Mouse (Mus musculus) heart, postnatal 4 days (tissue): Measurements from ENCODE around the gene Faim2. TPM values are rescaled to one million over a fixed set of nuclear protein-coding genes. Genes with fewer than 3 reads are reported as not detected.

Experiments used
- DNase-seq: peaks from one replicate; pipeline ENCODE4 v3.0.0; 2021
- total RNA-seq, 2 experiments: library from RNA; stranded (reverse); gene quantifications; 2 replicates each; pipeline ENCODE4 v1.2.3; 2021

The Faim2 gene
- total RNA-seq, 2 experiments from 2014 or later = not detected

DNA sequence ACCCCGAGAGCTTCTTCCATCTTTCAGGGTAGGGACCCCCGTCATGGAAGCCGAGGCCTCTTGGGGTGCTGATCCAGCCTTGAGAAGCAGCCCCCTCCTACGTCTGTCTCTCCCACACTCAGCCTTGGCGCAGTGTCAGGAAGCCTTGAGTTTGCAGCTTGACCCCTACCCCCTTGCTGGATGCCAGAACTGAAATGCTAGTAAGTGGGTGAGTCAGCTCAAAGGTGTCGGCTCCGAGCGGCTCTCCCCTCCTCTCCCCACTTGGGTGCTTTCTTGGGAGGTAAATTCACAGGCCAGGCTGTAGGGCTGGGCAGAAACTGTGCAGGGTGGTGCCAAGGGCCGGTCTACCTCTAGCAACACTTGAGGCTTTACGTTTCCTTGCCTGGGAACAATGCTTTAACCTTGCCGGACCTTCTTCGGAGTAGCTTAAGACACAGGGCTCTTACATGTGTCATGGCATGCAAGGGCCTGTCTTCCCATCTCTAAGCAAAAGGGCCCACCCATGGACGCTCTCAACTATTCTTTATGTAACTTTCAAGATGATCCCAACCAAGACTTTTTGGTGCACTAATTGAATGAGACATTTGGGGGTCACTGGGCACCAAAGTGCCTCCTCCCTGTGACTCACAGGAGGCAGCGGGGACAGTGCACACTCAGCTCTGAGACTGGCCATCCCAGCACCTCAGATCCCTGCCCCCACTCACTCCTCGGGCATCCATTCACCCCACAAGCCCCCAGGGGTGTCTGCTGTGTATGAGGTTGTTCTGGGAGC, 22.5 kb downstream of the Faim2 start:
- DNase-seq = no peak

DNA sequence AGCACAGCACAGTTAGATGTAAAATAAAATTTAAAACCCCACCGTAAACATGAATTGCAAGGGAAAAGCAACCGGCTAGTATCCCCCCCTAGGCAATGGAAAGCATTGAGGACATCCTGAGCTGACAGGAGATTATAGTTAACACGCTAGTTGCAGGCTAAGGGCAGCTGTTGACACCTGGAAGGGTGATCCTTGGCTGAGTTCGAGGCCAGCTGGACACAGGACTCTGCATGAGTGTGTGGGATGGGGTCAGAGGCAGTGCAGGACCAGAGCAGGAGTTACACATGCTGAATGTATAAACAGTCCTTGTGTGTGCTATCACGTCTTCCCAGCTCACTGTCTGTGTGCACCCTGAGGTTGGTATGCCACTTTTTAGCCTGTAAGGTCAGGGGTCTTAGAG, 24.7 kb downstream of the Faim2 start:
- DNase-seq = peak; percentile 52

DNA sequence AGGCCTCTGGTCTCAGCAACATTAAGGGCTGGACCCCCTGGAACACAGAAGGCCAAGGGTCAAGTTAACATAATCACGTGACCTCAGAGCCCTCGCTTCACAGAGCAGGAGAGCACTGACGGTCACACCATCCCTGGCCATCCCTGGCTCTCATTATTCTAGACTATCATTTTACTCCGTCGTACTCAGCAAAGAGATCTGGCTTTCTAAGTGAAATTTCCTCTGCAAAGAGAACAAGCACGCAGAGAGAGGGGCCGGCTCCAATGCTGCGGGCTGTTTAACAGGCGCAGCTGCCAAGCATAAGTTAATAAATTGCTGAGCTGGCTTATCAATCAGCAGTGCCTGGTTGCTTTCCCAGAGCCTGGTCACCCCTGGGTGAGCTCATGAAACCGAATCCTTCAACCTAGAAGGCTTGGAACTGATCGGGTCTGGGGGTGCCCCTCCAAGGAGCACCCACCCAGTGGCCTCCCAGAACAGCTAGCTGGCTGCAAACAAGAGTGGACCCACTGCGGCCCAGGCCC, 25.6 kb downstream of the Faim2 start:
- no peak for DNase-seq

DNA sequence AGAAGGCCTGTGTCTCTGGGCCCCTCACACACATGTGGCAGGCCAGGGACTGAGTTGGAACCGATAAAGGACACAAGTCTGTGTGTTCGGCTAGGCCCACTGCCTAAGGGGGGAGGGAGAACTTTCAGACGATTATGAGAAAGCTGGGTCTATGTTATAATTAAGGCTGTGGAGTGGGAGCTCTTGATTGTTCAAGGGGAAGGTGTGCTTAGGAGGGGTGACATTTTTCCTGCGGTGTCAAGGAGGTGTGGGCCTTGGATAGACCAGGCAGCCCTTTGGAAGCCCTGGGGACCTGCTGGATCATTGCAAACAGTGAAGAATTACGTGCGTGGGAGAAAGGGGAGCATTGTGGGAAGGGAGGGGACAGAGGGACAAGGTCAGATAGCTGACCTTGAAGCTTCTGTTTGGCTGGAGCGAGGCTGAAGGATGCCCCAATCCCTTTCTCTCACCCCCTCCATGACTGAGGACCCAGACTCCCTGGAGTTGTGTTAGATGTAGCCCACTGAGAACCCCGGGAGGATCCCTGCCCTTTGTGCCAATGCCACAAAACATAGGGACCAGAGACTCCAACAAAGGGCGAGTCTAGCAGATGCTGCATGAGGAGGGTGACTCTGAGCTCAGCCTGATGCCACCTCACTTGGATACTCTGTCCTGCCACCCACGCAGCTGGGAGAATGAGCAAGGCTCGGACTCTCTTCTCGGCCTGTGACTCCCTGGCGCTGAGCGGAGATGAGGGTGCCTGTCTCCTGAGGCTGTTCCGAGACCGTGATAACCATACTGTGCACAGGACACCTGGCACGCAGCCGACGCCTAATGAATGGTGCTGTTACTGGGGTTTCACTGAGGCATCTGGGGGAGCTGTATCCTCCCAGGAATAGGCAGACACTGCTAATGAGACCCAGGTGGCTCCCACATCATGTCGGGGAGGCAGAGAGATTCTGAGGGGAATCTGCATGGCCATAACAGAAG, 26.4 kb downstream of the Faim2 start:
- DNase-seq = no peak

DNA sequence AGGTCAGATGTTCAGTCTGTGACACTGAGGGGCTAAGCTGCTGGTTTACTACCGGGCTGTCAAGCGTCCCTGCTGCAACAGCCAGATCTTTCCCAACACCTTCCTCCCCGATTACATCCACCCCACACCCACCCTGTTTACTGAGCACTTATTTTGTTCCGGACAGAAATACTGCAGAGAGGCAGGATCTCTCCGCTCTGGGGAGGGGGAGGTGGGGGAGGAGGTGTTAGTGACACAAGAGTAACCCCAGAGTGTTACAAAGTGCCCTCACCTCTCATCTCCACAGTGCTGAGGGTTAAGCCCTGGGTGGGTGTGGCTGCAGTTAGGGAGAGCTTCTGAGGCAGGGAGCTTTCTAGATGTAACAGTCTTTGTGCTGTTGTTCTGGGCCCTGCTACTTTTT, 27.6 kb downstream of the Faim2 start:
- no peak for DNase-seq

DNA sequence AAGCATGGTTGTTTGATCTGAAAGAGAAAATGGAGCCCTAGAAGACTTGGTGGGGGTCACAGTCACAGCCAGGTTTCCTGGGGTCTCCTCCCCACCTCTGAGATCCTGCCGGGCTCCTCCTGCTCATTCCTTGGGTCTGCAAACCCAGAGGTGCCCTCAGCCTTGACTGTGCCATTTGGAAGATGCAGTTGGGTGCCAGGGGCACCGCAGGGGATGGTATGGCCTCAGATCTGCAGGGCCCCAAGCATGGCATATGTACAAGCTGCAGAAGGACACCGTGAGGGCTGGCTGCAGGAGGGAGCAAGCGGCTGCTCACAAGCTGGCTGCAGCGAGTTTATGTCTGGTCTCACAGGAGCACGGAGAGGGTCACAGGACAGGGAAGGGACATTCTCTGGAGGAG, 28.2 kb downstream of the Faim2 start:
- no peak for DNase-seq

DNA sequence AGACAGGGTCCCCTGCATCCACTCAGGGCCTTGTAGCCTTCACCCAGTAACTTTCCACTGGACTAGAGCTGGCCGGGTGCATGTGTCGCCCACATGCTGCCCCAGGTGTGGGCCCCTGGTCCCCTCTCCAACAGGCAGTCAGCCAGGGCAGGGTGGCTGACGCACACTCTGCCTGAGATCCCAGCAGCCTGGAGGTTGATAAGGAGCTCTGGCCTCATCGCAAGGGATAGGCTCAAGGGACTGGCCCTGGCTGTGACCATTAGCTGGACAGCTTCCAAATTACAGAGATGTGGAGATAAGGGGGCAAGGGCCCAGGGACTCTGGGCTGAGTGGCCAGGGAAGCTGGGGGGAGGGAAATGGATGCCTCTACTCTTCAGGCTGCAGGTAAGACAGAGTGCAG, 29.2 kb downstream of the Faim2 start:
- DNase-seq = peak; percentile 68

DNA sequence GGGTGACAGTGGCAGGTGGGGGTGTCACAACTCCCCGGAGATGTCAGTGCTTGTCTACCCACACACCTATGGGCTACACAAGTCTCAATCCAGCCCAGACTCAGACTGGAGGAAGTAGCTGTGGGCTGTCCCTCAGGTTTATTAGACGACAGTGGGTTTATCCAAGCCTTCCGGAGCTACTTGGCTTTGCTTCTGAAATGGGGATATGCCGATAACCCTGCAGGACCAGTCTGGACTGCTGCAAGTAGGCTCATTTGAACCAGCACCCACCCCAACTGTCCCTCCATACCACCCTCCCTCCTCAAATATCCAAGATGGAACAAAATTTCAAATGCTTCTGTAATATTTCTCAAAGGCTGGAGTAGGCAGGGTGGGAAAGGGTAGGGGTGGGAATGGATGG, 29.6 kb downstream of the Faim2 start:
- DNase-seq = no peak

DNA sequence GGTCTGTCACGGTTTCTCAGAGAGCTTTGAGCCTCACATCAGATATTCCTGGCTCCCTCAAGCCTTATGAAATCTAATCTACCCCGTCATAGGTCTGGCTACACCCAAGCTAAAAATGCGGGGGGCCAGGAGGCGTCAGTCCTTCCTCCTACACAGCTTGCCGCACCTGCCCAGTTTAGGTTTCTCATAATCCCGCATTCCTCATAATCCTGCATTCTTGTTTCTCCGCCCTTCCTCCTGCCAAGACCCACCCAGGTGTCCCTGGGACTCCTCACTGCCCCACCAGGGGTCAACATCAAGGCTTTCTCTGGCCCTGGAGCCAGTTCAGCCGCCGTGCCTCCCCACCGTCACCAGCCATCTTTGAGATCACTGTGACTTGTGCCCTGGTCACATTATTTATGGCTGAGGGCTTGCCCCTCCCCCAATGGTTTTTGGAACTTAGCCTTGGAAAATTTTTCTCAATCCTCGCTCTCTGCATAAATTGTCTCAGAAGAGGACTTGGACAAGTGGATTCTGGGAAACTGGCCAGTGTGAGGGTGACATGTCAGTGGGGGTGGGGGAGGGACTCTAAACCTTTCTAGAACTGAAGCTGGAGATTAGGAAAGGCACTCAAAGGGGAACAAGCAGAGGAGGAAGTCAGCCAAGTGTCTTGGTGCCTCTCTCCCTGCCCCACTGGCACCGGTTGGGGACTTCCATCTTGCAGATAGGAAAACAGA, 30.3 kb downstream of the Faim2 start:
- DNase-seq = peak; percentile 78

DNA sequence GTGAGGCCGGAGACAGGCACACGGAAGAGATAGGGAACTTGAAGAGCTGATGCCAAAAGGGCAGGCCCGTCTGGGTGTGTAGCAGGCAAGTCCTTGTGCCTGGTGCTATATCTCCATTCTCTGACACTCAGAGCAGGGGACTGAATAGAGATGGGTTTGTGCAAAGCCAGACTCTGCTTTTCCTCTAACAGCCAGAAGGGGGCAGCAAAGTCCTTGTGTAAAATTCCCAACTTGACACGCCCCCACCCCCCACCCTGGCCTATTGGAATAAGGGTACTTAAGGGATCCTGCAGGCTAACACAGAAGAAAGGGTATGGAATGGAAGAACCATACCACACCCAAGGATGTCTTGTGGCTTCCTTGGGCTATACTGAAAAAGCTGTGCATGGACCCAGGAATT, 30.9 kb downstream of the Faim2 start:
- DNase-seq = peak; percentile 71

DNA sequence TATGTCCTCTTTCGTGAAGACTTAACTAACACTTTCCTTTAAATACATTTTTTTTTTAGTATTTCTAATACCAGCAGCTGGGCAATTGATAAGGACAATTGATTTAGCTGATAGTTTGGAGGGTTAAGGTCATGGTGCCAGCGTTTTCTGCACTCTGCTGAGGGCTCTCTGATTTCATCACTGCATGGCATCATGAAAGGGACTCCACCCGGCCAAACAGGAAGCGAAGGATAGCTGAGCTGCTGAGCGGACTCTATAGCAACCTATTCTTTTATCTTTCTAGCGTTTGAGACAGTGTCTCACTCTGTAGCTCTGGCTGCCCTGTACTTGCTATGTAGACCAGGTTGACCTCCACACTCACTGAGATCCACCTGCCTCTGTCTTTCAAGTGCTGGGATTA, 43.2 kb downstream of the Faim2 start:
- no peak for DNase-seq

DNA sequence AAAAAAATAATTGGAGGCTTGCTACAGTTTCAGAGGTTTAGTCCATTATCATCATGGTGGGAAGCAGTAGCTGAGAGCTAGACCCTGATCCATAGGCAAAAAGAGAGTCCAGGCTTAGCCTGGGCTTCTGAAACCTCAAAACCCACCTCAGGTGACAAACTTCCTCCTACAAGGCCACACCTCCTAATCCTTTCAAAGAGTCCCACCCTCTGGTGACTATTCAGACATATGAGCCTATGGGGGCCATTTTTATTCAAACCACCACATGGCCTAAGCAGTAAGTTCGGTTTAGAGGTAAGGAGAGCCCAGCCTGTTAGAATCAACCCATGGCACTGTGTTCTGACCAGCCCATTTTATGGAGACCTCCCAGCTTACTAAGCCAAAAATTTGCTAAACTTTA, 52.2 kb downstream of the Faim2 start:
- no peak for DNase-seq

DNA sequence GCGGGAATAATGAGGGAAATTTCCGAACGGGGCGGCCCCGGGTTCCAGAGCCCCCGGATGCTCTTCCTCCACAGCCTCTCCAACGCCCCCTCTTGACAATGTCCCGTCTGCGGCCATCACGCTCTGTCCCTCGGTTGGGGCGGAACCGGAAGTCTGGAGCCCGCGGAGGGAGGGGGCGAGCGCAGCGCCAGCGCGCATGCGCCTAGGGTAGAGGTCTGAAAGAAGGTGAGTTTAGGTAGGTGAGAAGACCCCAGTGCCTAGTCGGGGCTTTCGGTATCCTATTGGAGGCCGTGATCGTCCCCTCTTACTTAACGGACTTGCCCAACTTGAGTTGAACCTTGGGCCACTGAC, 53.4 kb downstream of the Faim2 start, which contains the start of gene Bcdin3d:
Gene Bcdin3d, minus strand, starts transcription at position 155 of the 351 bp plus-strand sequence.
- DNase-seq = peak; percentile 93

DNA sequence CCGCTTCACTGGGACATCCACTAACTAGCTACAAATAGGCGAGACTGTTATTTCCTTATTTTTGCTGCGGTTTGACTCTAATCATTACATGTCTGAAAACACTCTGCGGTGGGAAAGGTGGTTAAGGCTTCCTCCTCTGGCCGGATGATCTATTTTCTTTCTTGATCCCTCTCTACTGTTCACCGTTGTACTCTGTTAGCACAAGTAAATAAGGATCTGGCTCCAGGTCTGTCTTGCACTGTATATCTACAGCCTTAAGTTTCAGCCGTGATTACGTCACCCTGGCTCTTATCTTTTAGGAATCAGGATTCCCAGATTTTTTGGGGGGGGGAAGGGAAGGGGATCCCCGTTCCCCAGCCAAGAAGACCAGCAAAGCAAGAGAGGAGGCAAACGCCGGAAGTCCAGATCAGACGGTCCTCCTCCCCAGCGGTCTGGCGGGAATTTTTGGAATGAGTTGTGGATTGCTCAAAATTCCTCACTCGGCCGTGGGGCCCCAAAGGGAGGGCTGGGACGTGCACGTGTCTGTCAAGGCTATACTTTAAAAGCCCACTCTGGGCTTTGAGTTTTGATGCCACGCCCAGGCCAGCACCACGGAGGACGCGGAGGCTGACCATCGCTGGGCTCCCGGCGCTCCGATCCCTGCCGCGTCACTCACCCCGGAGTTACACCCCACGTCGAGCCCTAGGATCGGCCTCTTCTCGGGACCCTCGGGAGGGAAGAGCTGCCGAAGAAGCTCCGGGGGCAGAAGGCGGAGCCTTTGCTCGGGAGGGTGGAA, 54.0 kb downstream of the Faim2 start:
- DNase-seq = peak; percentile 78

DNA sequence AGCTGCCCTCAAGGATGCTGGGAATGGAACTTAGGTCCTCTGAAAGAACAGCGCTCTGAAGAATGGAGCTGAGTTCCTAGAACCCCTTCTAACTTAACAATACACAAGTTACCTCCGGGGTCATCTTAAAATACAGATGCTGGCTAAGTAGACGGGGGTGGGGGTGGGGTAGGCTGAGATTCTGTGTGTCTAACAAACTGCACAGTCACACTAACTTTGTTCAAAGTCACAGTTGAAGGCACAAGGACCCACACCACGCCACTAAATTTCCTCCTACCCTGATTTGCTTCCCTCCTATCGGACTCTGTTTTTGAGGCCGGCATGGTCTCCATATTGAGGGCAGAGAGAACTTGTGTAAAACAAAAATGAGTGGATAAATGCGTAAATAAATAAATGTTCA, 55.0 kb downstream of the Faim2 start:
- DNase-seq = no peak

DNA sequence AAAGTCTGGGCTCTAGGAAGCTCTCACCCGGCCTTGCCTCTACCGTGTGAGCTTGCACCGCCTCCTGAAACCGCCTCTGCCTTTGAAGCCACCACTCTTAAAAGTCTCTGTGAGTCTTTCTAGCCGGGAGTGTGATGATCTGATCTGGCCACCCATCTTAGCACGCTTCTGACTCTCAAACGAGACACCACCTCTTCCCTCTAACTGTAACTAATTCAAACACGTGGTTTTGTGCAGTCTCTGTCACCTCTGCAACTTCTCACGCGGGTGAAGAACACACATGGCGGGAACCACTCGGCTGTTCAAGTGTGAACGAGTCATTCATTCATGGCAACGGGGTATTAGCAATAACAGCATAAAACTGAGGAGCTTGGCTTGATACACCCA, 56.3 kb downstream of the Faim2 start:
- DNase-seq = no peak

DNA sequence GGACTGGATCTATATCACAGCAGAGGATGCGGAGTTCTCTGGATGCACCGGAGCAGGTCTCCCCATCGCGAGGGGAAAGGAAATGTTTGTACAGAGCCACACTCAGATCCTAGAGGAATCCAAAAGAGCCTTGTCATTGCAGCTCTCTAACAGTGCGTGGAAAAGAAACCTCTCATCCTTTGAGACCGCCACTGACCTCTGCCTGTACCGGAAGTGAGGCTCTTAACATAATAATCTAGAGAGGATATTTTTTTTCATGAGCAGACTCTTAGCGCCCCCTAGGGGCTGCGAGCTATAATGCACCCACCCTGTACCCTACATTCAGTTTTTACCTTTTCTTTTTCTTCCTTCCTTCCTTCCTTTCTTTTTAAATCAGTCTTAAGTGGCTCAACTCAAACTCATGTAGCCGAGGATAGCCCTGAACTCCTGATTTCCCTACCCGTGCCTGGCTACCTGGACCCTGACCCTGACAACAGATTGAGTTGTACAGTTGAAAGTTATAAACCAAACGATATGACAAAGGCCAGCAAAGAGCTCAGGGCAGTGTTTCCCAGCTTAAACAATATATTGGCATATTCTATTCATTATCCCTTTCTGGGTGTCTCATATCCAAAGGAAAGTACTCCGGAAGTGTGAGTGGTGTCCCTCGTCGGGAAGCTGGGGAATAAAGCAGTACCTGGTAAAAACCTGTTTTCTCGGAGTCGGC, 56.8 kb downstream of the Faim2 start:
- peak; percentile 77 for DNase-seq

DNA sequence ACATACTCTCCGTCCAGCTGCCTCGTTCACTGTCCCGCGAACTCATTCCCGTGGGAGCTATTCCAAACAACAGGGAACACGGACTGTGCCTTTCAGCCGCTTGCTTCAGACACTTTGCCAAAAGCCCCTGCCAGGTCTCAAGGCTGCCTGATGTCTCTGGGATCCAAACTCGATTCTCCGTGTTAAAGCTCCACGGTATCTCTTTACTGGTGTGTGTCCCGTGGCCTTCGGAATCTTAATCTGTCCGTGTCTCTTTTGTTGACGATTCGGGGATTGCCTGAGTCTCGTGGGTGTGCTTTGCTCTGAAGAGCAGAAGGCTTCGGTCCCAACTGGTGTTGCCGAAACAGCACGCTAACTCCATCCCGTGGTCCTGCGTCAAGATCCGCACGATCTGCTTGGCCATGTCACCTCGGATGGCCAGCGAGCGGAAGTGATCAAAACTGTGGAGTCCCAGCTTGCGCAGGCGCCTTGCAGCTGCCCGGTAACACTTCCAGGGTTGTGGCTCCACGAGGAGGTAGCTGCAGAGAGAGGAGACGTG, 57.7 kb downstream of the Faim2 start:
- DNase-seq = peak; percentile 54

DNA sequence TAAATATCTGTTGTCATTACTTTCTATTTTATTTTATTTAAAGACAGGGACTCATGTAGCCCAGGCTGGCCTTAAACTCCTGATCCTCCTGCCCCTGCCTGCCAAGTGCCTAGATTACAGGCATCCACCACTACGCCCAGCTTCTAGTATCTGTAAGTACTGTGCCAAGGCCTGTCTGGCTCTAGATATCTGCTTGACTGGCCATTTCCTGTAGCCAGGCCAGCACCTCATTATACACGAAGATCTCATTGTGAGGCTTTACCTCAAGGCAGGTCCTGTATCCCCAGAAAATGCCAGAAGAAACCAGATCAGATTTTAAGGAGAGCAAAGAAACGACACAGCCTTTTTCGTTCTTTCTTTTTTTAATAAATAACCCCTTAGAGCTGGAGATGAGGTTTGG, 58.2 kb downstream of the Faim2 start:
- DNase-seq = no peak

DNA sequence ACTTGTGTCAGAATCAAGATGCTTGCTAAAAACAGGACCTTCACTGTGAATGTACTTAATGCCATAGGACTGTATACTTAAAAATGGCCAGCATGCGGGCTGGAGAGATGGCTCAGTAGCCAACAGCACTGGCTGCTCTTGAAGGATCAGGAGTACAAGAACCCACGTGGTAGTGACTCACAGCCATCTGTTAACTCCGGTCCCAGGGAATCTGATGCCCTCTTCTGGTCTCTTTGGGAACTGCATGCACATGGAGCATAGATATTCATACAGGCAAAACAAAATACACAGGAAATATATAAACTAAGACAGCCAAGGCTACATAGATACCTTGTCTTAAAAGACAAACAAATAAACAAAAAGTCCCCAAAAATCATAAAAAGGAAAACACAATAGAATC, 58.9 kb downstream of the Faim2 start:
- peak; percentile 92 for DNase-seq

DNA sequence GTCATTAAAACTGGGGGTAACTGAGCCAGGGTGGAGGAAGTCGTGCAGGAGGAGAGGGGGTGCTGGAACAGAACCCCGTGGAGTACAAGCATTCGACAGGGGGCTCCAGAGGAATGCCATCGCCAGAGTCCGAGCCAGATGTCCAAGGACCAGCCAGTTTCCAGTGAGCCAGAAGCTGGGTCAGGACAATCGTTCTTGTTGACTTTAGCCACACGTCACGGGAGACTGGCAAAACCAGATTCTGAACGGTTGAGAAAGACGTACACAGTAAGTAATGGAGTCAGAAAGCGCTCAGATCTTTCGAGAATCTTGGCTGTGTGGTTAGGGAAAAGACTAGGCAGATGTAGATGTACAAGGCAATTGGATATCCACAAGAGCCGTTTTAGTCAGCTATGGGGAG, 64.8 kb downstream of the Faim2 start:
- DNase-seq = no peak
